Mouse (Mus musculus): ENCODE measurements around the gene Izumo4. TPM values are rescaled to one million over a fixed set of nuclear protein-coding genes. Genes with fewer than 3 reads are reported as not detected.

Gene Izumo4
- polyA plus RNA-seq, 1 experiment from 2014 or later, result 12.0 TPM

DNA sequence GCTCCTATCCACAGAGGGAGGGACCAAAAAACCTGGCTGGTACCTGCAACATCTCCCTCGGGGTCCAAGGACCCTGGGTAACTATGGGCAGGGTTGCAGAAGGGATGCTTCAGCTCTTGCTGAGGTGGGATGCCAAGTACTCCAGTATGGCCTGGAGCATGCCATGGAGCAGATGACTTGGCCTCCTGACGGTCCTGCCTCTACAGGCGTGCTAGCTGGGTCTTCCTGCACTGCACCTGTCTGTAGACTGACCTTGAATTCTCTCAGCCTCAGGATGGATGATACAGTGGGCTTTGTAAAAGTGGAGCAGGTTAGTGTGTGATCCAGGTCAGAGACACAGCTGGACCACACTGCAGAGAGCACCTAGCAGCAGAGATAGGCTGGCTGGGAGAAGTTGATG is 3.5 kb downstream of the Izumo4 start:
- ATAC-seq, result no peak
- DNase-seq (ENCODE audit: low read depth, low spot score), result no peak
- POLR2A ChIA-PET, result interaction anchor here (0.5 to 1.2 kb wide), 2 partner anchors 10 to 87 kb away, joined by 3 to 4 read pairs; no protein-coding TSS in a partner anchor
- in situ Hi-C loops (cut with MboI; ENCODE audit: low pct_unique_long_range_greater_than_20kb), result no loop called here
- CTCF ChIA-PET, result interaction anchor here (1.4 kb wide), 1 partner anchor 17 kb away, joined by 4 read pairs; no protein-coding TSS in a partner anchor
- no peaks in the 10 kb centered on the region for H3K27me3 ChIP-seq
- no peak for TF ChIP-seq CTCF (IDR thresholded peaks at IDR 0.05)

DNA sequence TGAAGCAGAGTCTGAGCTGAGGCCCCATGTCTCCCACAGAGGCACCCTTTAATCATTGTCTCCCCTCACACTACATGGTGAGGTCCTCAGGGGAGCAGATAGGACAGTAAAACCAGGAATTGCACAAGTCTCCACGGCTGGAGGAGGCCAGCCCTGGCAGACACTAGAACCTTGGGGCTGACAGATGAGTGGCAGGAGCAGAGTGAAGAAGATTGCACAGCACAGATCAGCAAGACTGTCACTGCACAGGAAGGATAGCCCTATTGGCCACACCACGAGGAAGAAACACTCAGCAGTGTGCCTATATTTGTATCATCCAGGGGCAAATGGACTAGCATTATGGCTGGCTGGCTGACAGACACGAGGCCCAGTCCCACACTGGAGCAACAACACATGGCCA is 8.8 kb downstream of the Izumo4 start:
- H3K27me3 ChIP-seq, result no peaks in the 10 kb centered on the region
- no peak for DNase-seq (ENCODE audit: low read depth, low spot score)
- no peak for ATAC-seq
- TF ChIP-seq CTCF (IDR thresholded peaks at IDR 0.05), result no peak
- CTCF ChIA-PET, result no interaction called here
- POLR2A ChIA-PET, result no interaction called here
- in situ Hi-C loops (cut with MboI; ENCODE audit: low pct_unique_long_range_greater_than_20kb), result no loop called here

DNA sequence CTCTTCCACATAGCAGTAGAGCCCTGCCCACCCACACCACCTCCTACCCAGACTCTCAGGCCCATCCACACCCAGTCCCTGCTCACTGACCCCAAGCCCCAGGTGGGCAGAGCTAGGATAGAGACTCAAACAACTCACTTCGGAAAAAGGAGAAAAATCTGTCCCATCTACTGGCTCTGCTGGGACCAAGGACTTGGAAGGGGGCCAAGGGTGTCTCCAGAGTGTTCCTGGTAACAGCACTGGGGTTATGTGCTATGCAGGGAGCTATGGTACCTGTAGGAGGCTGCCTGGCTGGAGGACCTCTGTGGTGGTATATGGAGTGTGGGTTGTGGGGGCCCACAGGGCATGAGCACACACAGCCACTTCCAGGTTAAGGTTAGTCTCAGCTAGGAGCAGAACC is 15.3 kb downstream of the Izumo4 start:
- ATAC-seq (no peak), DNase-seq (ENCODE audit: low read depth, low spot score) (no peak)
- TF ChIP-seq CTCF (IDR thresholded peaks at IDR 0.05), result no peak
- in situ Hi-C loops (cut with MboI; ENCODE audit: low pct_unique_long_range_greater_than_20kb), result no loop called here
- POLR2A ChIA-PET, result interaction anchor here (0.7 to 0.9 kb wide), 2 partner anchors 17 to 24 kb away, joined by 3 to 4 read pairs; partner anchors contain the start of gene Ap3d1
- H3K27me3 ChIP-seq, result no peaks in the 10 kb centered on the region
- CTCF ChIA-PET, result interaction anchor here (1.0 to 2.0 kb wide), 5 partner anchors 9 to 18 kb away, joined by 4 to 5 read pairs (median 5); no protein-coding TSS in a partner anchor

DNA sequence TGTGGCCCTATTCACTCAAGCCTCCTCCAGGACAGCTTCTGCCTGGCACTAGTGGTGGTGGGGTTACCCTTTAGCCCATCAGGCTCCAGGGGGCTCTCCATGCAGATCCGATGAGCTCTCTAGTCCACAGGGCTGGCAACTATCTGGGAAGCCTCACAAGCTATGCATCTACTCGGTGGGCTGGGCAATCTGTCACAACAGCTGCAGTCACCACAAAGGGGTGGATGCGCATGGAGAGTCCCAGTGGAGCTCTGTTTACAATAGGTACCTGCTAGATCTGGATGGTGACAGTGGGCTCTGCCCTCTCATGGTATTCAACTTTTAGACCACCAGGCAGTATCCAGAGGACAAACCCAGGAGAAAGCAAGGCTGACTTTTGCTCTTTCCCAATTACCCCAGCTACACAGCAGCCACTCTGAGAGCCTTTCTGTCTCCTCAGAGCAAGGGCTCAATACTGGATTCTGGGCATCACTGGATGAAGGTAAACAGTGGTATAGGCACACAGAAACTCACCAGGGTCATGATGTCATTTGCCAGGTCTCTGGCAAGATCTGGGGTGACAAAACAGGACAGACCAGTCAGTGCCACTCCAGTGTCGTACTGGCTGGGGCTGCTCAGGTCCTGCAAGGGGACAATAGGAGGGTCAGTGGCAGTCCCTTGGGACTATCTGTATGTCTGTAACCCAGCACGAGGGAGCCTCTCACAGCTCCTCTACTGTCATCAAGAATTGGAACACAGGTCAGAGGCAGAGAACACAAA is 25.6 kb downstream of the Izumo4 start:
- no peaks in the 10 kb centered on the region for H3K27me3 ChIP-seq
- no peak for ATAC-seq
- in situ Hi-C loops (cut with MboI; ENCODE audit: low pct_unique_long_range_greater_than_20kb), result no loop called here
- ChIA-PET CTCF (interaction anchor here (0.9 to 1.9 kb wide), 5 partner anchors 9 to 18 kb away, joined by 3 to 8 read pairs (median 5); no protein-coding TSS in a partner anchor), POLR2A (interaction anchor here (1.6 kb wide), 1 partner anchor 9 kb away, joined by 9 read pairs; no protein-coding TSS in a partner anchor)
- no peak for TF ChIP-seq CTCF (IDR thresholded peaks at IDR 0.05)
- DNase-seq (ENCODE audit: low read depth, low spot score), result no peak

DNA sequence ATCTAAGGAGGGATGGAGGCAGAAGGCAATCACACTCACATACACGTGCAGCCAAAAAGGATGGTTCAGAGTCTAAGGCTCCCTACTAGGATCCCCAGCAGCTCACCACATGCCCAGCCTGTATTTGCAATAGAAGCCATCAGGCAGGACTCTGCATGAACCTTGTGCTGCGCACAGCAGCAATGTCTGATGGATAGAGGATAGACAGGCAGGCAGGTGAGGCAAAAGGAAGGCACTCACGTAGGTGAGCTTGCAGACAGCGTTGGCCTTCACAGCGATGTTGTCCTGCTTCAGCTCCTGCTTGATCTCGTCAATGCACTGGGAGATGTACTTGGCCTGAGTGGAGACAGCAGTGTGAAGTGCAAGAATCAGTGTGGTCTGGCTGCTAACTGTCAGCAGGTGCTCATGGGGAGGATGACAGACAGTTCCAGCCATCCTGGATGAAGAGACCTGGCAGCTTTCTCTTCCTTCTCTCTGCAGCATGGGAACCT is 30.7 kb downstream of the Izumo4 start:
- POLR2A ChIA-PET, result no interaction called here
- ATAC-seq, result no peak
- no peak for TF ChIP-seq CTCF (IDR thresholded peaks at IDR 0.05)
- DNase-seq (ENCODE audit: low read depth, low spot score), result no peak
- in situ Hi-C loops (cut with MboI; ENCODE audit: low pct_unique_long_range_greater_than_20kb), result no loop called here
- CTCF ChIA-PET, result interaction anchor here (1.4 kb wide), 1 partner anchor 13 kb away, joined by 4 read pairs; no protein-coding TSS in a partner anchor
- no peaks in the 10 kb centered on the region for H3K27me3 ChIP-seq

DNA sequence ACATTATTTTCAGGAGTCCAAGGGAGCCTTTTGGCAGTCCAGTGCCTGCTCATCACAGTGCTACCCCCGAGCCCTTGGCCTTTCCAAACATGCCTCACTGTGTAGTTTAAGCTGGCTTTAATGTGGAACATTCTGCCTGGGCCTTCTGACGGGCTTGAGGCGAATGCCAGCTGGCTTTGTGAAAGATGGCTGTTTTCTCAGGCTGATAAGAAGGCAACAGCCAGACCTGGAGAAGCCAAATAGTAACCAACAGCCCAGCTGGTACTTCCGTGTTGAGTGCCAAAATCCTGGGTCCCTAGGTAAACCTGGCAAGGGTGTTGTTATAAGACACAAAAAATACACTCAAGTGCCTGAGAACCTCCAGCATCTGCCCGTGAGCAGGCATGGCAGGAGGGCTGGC is 34.7 kb downstream of the Izumo4 start:
- in situ Hi-C loops (cut with MboI; ENCODE audit: low pct_unique_long_range_greater_than_20kb), result no loop called here
- TF ChIP-seq CTCF (IDR thresholded peaks at IDR 0.05), result no peak
- POLR2A ChIA-PET, result interaction anchor here (0.8 to 2.1 kb wide), 4 partner anchors 9 to 124 kb away, joined by 3 to 9 read pairs (median 3); no protein-coding TSS in a partner anchor
- H3K27me3 ChIP-seq, result no peaks in the 10 kb centered on the region
- CTCF ChIA-PET, result interaction anchor here (1.0 kb wide), 1 partner anchor 10 kb away, joined by 3 read pairs; no protein-coding TSS in a partner anchor
- DNase-seq (ENCODE audit: low read depth, low spot score) (no peak), ATAC-seq (no peak)

DNA sequence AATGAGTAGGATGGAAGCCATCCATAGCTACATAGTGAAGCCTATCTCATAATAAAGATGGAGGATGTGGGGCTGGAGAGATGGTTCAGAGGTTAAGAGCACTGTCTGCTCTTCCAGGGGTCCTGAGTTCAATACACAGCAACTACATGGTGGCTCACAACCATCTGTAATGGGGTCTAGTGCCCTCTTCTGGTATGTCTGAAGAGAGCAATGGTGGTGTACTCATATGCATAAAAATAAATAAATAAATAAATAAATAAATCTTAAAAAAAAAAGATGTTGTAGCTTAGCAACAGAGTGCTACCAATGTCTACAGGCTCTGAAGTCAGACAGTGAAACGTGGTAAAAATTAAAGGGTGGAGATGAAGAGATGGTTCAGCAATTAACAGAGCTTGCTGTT is 36.7 kb downstream of the Izumo4 start:
- ChIA-PET POLR2A (interaction anchor here (1.1 kb wide), 1 partner anchor 10 kb away, joined by 3 read pairs; no protein-coding TSS in a partner anchor), CTCF (interaction anchor here (0.9 to 1.4 kb wide), 4 partner anchors 8 to 143 kb away, joined by 3 read pairs; no protein-coding TSS in a partner anchor)
- TF ChIP-seq CTCF (IDR thresholded peaks at IDR 0.05), result no peak
- no peak for DNase-seq (ENCODE audit: low read depth, low spot score)
- ATAC-seq, result no peak
- in situ Hi-C loops (cut with MboI; ENCODE audit: low pct_unique_long_range_greater_than_20kb), result no loop called here
- H3K27me3 ChIP-seq, result no peaks in the 10 kb centered on the region

DNA sequence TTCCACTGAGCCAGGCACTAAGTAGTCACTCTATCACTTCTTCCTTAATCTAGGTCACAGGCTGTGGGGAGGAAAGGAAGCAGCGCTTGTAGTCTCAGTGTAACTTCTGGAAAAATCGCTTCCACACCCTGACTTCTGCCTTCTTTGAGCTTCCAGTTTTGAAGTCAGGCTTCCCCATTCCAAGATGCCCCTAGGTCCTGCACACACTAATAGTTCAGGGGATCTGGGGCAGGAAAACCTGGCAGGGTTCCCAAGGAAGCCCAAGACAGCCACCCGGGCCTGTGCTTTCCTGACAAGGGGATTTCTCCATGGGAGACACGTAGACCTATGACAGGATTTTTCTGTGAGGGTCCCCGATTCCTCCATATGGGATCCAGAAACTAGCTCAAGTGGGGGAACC is 39.2 kb downstream of the Izumo4 start:
- ChIA-PET POLR2A (interaction anchor here (1.2 to 1.8 kb wide), 3 partner anchors 18 to 24 kb away, joined by 3 to 4 read pairs (median 3); no protein-coding TSS in a partner anchor), CTCF (interaction anchor here (1.2 to 1.5 kb wide), 2 partner anchors 29 to 33 kb away, joined by 3 to 4 read pairs; no protein-coding TSS in a partner anchor)
- in situ Hi-C loops (cut with MboI; ENCODE audit: low pct_unique_long_range_greater_than_20kb), result no loop called here
- DNase-seq (ENCODE audit: low read depth, low spot score) (no peak), ATAC-seq (no peak)
- TF ChIP-seq CTCF (IDR thresholded peaks at IDR 0.05), result no peak
- H3K27me3 ChIP-seq, result no peaks in the 10 kb centered on the region

DNA sequence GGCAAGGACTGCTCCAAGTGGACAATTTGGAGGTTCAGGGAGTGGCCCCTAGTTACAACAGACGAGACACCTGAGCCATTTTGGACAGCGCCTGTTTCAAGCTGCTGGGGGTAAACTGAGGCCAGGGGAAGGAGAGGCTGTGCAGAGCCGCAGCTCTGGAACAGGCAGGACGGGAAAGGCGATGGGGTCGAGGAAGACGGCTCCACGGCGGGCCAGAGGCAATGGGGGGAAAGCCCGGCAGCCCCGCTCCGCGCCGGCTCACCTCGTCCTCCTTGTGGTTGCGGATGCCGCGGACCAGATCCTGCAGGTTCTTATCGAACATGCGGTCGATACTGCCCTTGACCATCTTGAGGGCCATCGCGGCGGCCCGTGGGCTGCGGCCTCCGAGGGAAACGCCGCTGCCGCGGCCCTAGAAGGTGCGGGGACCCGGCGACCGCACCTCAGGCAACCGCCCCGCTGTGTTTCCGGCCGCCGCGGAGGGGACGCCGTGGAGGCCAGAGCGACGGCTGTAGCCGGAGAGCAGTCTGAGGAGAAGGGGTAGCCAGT is 39.7 kb downstream of the Izumo4 start:
- in situ Hi-C loops (cut with MboI; ENCODE audit: low pct_unique_long_range_greater_than_20kb), result no loop called here
- ChIA-PET CTCF (interaction anchor here (1.2 to 1.5 kb wide), 3 partner anchors 29 to 176 kb away, joined by 3 to 4 read pairs (median 3); no protein-coding TSS in a partner anchor), POLR2A (interaction anchor here (1.2 to 1.8 kb wide), 3 partner anchors 18 to 25 kb away, joined by 3 to 4 read pairs (median 3); no protein-coding TSS in a partner anchor)
- ATAC-seq, result no peak
- no peaks in the 10 kb centered on the region for H3K27me3 ChIP-seq
- no peak for TF ChIP-seq CTCF (IDR thresholded peaks at IDR 0.05)
- no peak for DNase-seq (ENCODE audit: low read depth, low spot score)
